Mouse (Mus musculus) left cerebral cortex, adult 8-10 months (tissue): ENCODE results near the gene Gm47995. TPM values are rescaled to one million over a fixed set of nuclear protein-coding genes. Genes with fewer than 3 reads are reported as not detected.

Experiments used
- DNase-seq, 2 experiments: peaks; one replicate each; pipeline ENCODE4 v3.0.0; 2022; ENCODE audit warnings: low spot score in 2 of 2
- total RNA-seq, 4 experiments: library from RNA; stranded (reverse); gene quantifications; 2 replicates each; pipeline ENCODE4 v1.2.4; 2022

Gm47995 gene
- total RNA-seq, 4 experiments from 2014 or later, result not detected

DNA sequence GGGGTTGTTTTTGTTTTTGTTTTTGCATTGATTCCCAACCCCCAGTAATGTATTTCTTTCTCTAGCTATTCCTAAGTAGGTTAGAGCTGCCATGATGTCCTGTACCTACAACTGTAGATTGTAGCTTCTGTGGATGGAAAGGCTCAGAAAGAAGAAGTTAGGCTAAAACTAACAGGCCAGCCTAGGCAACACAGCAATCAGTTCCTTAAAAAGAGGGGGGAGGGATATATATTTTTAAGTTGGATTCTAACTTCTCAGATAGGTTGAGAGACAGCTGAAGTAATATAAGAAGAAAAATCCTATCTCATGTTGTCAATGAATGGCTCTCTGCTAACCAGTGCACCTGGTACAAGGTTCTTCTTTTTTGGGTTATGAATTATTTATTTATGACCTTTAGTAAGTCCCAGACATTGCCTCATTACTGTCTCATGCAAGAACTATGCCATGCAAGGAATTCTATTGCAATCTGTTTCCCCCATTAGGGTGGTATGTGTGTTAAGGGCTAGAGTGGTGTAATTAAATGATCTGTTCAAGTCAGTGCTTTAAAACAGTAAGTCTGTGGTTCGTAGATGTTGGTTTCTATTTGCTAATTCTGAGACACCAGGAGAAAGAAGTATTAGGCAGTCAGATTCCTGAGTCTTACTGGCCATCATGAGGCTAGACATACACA lies 30.2 kb downstream of the Gm47995 start:
- DNase-seq, result no peak

DNA sequence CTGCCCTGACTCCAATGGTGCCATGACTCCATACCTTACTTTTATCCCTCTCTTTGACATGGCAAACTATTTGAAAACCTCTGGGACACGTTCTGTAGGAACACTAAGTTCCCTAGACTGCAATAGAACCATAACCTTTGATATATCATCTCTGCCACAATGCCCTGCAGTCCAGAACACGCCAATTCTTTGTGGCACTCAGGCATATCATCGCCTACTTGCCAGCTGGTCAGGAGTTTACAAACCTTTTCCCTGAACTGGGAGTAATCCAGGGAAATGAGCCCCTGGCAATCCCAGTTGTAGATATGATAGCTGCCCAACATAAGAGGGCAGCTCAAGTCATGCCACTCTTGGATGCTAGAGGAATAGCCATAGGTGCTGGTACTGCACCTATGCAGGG lies 34.1 kb downstream of the Gm47995 start:
- DNase-seq, result no peak

- no peak for DNase-seq
These were observed 35.5 kb downstream of the Gm47995 start for GRCm38 (mm10) chr1:151233756-151234155.

DNA sequence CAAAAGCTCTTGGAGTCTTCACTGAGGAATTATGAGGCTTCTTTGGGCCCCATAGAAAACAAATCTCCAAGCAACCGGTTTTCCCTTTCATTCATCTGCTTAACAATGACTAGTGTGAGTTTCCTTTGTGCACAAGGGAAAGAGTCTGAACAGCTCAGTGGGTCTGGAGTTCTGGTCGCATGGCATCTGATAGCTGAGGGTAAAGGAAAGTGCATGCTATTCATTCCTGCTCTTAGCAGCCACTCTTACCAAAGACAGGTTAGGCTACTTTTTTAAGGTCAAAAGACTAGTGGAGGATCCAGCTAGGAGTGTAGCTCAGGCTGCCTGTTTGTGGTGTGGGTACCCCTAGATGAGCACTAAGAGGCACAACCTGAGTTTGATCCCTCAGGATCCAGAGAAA lies 37.3 kb downstream of the Gm47995 start:
- no peak for DNase-seq

DNA sequence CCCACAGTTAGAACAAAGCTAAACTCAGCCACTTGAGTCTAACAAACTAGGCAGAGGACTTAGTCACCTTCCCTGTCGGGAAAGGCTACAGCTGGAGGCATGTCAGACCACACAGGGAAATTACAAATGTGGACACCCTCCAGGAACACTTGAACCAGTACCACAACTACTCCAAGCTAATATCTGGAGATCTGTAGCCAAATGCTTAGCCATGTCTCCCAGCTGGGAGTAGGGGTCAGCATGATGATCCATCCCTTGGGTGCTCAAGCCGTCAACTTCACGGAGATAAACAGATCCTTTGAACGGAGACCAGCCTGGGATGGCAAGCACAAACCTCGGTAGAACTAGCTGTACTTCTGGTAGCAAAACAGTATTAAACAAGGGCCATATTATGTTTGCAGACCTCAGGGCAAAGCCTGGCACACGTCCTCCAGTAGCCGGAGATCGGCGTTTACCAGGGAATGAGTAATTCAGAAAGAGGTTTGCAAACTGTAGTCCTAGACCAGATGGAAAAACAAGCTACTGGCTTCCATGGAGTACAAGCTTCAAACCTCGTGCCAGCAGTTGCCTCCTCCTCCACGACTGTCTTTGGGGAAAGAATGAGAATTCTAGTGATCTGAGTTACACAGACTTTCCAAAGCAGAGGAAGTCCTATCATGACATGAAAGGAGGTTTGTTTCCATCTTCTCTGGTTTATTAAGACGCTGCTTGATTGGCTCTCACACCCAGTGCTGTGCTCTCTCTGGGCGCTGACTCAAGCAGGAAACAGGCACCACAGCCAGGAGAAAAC lies 38.1 kb downstream of the Gm47995 start:
- peak in 1 of 2 experiments; percentile 13 for DNase-seq

- no peak for DNase-seq
These were observed 39.5 kb downstream of the Gm47995 start for GRCm38 (mm10) chr1:151237780-151238179.

- DNase-seq, result no peak
These were observed 45.1 kb downstream of the Gm47995 start for GRCm38 (mm10) chr1:151243332-151243731.

- DNase-seq, result no peak
These were observed 45.8 kb downstream of the Gm47995 start for GRCm38 (mm10) chr1:151244013-151244412.

GRCm38 (mm10) chr1:151244761-151245160 lies 46.5 kb downstream of the Gm47995 start:
- no peak for DNase-seq

- no peak for DNase-seq
These were observed 46.9 kb downstream of the Gm47995 start for GRCm38 (mm10) chr1:151245165-151245564.

- no peak for DNase-seq
These were observed 47.6 kb downstream of the Gm47995 start for GRCm38 (mm10) chr1:151245846-151246245.

Other genes starting within 250 kb of the Gm47995 start
- gene Hmcn1, start 205.0 kb upstream of the Gm47995 start, total RNA-seq, result 1 to 10 TPM; 1.4 to 2.6 (median 2.2) TPM
- gene Gm47985, start 15.9 kb upstream of the Gm47995 start, total RNA-seq, result not detected
- gene Gm8947, start 6.1 kb upstream of the Gm47995 start, total RNA-seq, result not detected
- gene 3110040M04Rik, start 5.7 kb downstream of the Gm47995 start, total RNA-seq, result not detected
- not detected for gene Gm47996, start 11.7 kb downstream of the Gm47995 start, total RNA-seq
- gene Ivns1abp, start 146.0 kb downstream of the Gm47995 start, total RNA-seq, result 100 to 1,000 TPM; 130 to 147 (median 140) TPM
- 10 to 100 TPM; 12.2 to 17.1 (median 13.4) TPM for gene Swt1, start 230.0 kb downstream of the Gm47995 start, total RNA-seq
- gene Trmt1l, start 230.1 kb downstream of the Gm47995 start, total RNA-seq, result 10 to 100 TPM; 27.5 to 29.1 (median 28.5) TPM